Mouse (Mus musculus): ENCODE data around the gene Dnajb3. TPM values are rescaled to one million over a fixed set of nuclear protein-coding genes. Genes with fewer than 3 reads are reported as not detected.

Dnajb3 gene
- polyA plus RNA-seq, 1 experiment from 2014 or later: not detected

- no peaks in the 10 kb centered on the region for H3K27me3 ChIP-seq
- ATAC-seq: no peak
- ChIA-PET CTCF (interaction anchor here (2.4 kb wide), 1 partner anchor 8 kb away, joined by 5 read pairs; no protein-coding TSS in a partner anchor), POLR2A (no interaction called here)
- no peak for TF ChIP-seq CTCF (IDR thresholded peaks at IDR 0.05)
- in situ Hi-C loops (cut with MboI; ENCODE audit: low pct_unique_long_range_greater_than_20kb): no loop called here
- DNase-seq (ENCODE audit: low read depth, low spot score): no peak
Measured at GRCm38 (mm10) chr1:88216551-88216950, 11.0 kb upstream of the Dnajb3 start.

- CTCF ChIA-PET: interaction anchor here (0.9 to 2.3 kb wide), 3 partner anchors 20 to 62 kb away, joined by 3 to 6 read pairs (median 3); partner anchors contain the start of genes Hjurp and Trpm8
- ATAC-seq: no peak
- no peaks in the 10 kb centered on the region for H3K27me3 ChIP-seq
- TF ChIP-seq CTCF (IDR thresholded peaks at IDR 0.05): no peak
- DNase-seq (ENCODE audit: low read depth, low spot score): no peak
- POLR2A ChIA-PET: no interaction called here
- in situ Hi-C loops (cut with MboI; ENCODE audit: low pct_unique_long_range_greater_than_20kb): no loop called here
Measured at GRCm38 (mm10) chr1:88215466-88216380, 10.1 kb upstream of the Dnajb3 start.

GRCm38 (mm10) chr1:88214462-88214952 is 8.9 kb upstream of the Dnajb3 start:
- H3K27me3 ChIP-seq: no peaks in the 10 kb centered on the region
- DNase-seq (ENCODE audit: low read depth, low spot score): no peak
- TF ChIP-seq CTCF (IDR thresholded peaks at IDR 0.05): no peak
- ATAC-seq: peak; percentile 5
- in situ Hi-C loops (cut with MboI; ENCODE audit: low pct_unique_long_range_greater_than_20kb): no loop called here
- ChIA-PET POLR2A (no interaction called here), CTCF (interaction anchor here (2.3 to 2.5 kb wide), 2 partner anchors 8 to 64 kb away, joined by 6 to 10 read pairs; partner anchors contain the start of genes Hjurp and Trpm8)

- peak; percentile 18 for ATAC-seq
- no peaks in the 10 kb centered on the region for H3K27me3 ChIP-seq
- no peak for TF ChIP-seq CTCF (IDR thresholded peaks at IDR 0.05)
- DNase-seq (ENCODE audit: low read depth, low spot score): no peak
- POLR2A ChIA-PET: no interaction called here
- in situ Hi-C loops (cut with MboI; ENCODE audit: low pct_unique_long_range_greater_than_20kb): no loop called here
- CTCF ChIA-PET: interaction anchor here (0.8 to 2.5 kb wide), 5 partner anchors 9 to 64 kb away, joined by 3 to 10 read pairs (median 4); partner anchors contain the start of genes Hjurp and Trpm8
Measured at GRCm38 (mm10) chr1:88213766-88214461, 8.3 kb upstream of the Dnajb3 start.

GRCm38 (mm10) chr1:88213061-88213460 is 7.5 kb upstream of the Dnajb3 start:
- ChIA-PET POLR2A (no interaction called here), CTCF (interaction anchor here (0.8 to 2.5 kb wide), 5 partner anchors 10 to 65 kb away, joined by 3 to 10 read pairs (median 4); partner anchors contain the start of genes Hjurp and Trpm8)
- ATAC-seq (no peak), DNase-seq (ENCODE audit: low read depth, low spot score) (no peak)
- in situ Hi-C loops (cut with MboI; ENCODE audit: low pct_unique_long_range_greater_than_20kb): no loop called here
- H3K27me3 ChIP-seq: no peaks in the 10 kb centered on the region
- TF ChIP-seq CTCF (IDR thresholded peaks at IDR 0.05): no peak

GRCm38 (mm10) chr1:88212341-88213045 is 6.9 kb upstream of the Dnajb3 start:
- ChIA-PET CTCF (interaction anchor here (0.8 to 2.5 kb wide), 6 partner anchors 10 to 65 kb away, joined by 3 to 10 read pairs (median 3); partner anchors contain the start of genes Hjurp and Trpm8), POLR2A (no interaction called here)
- DNase-seq (ENCODE audit: low read depth, low spot score): no peak
- TF ChIP-seq CTCF (IDR thresholded peaks at IDR 0.05): no peak
- in situ Hi-C loops (cut with MboI; ENCODE audit: low pct_unique_long_range_greater_than_20kb): no loop called here
- H3K27me3 ChIP-seq: no peaks in the 10 kb centered on the region
- no peak for ATAC-seq

- ATAC-seq (no peak), DNase-seq (ENCODE audit: low read depth, low spot score) (no peak)
- in situ Hi-C loops (cut with MboI; ENCODE audit: low pct_unique_long_range_greater_than_20kb): no loop called here
- no peak for TF ChIP-seq CTCF (IDR thresholded peaks at IDR 0.05)
- H3K27me3 ChIP-seq: no peaks in the 10 kb centered on the region
- ChIA-PET POLR2A (interaction anchor here (0.7 kb wide), 1 partner anchor 997 kb away, joined by 3 read pairs; no protein-coding TSS in a partner anchor), CTCF (interaction anchor here (0.8 to 2.5 kb wide), 6 partner anchors 9 to 66 kb away, joined by 3 to 10 read pairs (median 3); partner anchors contain the start of genes Hjurp and Trpm8)
Measured at GRCm38 (mm10) chr1:88211812-88212211, 6.2 kb upstream of the Dnajb3 start, which contains the start of gene Ugt1a1. Gene Ugt1a1 (plus strand): TSS chr1:88211959.

GRCm38 (mm10) chr1:88206843-88207479 is 1.4 kb upstream of the Dnajb3 start:
- ATAC-seq (no peak), DNase-seq (ENCODE audit: low read depth, low spot score) (no peak)
- TF ChIP-seq CTCF (IDR thresholded peaks at IDR 0.05): no peak
- H3K27me3 ChIP-seq: no peaks in the 10 kb centered on the region
- ChIA-PET CTCF (no interaction called here), POLR2A (interaction anchor here (0.6 kb wide), 1 partner anchor 42 kb away, joined by 3 read pairs; no protein-coding TSS in a partner anchor)
- in situ Hi-C loops (cut with MboI; ENCODE audit: low pct_unique_long_range_greater_than_20kb): no loop called here

GRCm38 (mm10) chr1:88200456-88200855 is 5.1 kb downstream of the Dnajb3 start, which contains the start of gene Ugt1a2:
Gene Ugt1a2 (plus strand): TSS chr1:88200601.
- no peaks in the 10 kb centered on the region for H3K27me3 ChIP-seq
- no peak for TF ChIP-seq CTCF (IDR thresholded peaks at IDR 0.05)
- peak; percentile 33 for DNase-seq (ENCODE audit: low read depth, low spot score)
- in situ Hi-C loops (cut with MboI; ENCODE audit: low pct_unique_long_range_greater_than_20kb): no loop called here
- ChIA-PET POLR2A (no interaction called here), CTCF (interaction anchor here (1.4 kb wide), 1 partner anchor 11 kb away, joined by 3 read pairs; the partner anchor contains the start of gene Ugt1a1)
- ATAC-seq: no peak
